Mouse (Mus musculus) liver, embryonic 14.5 days (tissue): ENCODE measurements around the gene Fign.

Source experiments
- CTCF ChIP-seq: IDR thresholded peaks from 2 replicates; pipeline ENCODE4 v1.5.1; 2016; ENCODE audit warnings: antibody characterized with exemption, low read depth, control low read depth
- EP300 ChIP-seq: IDR thresholded peaks from 2 replicates; pipeline ENCODE4 v1.6.1; 2016; ENCODE audit warnings: antibody characterized with exemption, low read depth

DNA sequence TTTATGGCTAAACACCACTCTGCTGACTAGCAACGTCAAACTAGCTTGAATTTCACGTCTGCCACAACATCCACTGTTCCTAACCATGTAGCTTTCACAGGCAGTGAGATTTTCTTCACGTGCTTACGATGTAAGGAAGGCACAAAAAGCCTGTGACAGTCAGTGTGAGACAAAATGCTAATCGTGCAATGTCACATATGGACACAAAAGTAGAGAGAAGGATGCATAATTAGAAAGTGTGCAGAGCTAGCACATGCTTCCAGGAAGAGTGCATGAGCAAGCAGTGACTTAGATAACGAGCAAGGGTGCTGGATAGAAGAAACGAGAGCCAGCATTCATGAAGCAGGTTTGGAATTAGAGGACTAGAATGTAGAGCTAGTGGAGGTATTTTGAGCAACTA is 18.8 kb upstream of the Fign start:
- TF ChIP-seq CTCF (no peak), EP300 (no peak)
